Mouse (Mus musculus) kidney, embryonic 14.5 days (tissue): Measurements from ENCODE around the gene Zdhhc22. TPM values are rescaled to one million over a fixed set of nuclear protein-coding genes. Genes with fewer than 3 reads are reported as not detected.

Experiments used
- ATAC-seq: fragments of 200-750 bp; cut with Nextera tagmentation; 2 replicates; pipeline ENCODE4 v1.8.0; 2017; ENCODE audit warnings: moderate number of reproducible peaks, mild to moderate bottlenecking, moderate TSS enrichment, moderate library complexity; ENCODE audit not compliant: low FRiP score, low TSS enrichment
- H3K27ac ChIP-seq: fragments of 300-500 bp; sonication (generic); 2 replicates; pipeline ENCODE4 v1.5.1; 2014; ENCODE audit warnings: low read depth, mild to moderate bottlenecking, low read length, moderate library complexity, mixed read lengths
- H3K27me3 ChIP-seq: fragments of 300-500 bp; sonication (generic); 2 replicates; pipeline ENCODE4 v1.6.1; 2014; ENCODE audit warnings: mild to moderate bottlenecking, low read length; ENCODE audit not compliant: control insufficient read depth, insufficient read depth
- H3K36me3 ChIP-seq: fragments of 300-500 bp; sonication (generic); 2 replicates; pipeline ENCODE4 v1.6.1; 2014; ENCODE audit warnings: low read length, mixed read lengths; ENCODE audit not compliant: control insufficient read depth, insufficient read depth
- H3K4me1 ChIP-seq: fragments of 300-500 bp; sonication (generic); 2 replicates; pipeline ENCODE4 v1.6.1; 2014; ENCODE audit warnings: low read length, mixed read lengths; ENCODE audit not compliant: control insufficient read depth, insufficient read depth
- H3K4me2 ChIP-seq: fragments of 300-500 bp; sonication (generic); replicated peaks from 2 replicates; pipeline ENCODE4 v1.6.1; 2014; ENCODE audit warnings: low read depth, mild to moderate bottlenecking, low read length
- H3K4me3 ChIP-seq: fragments of 300-500 bp; sonication (generic); 2 replicates; pipeline ENCODE4 v1.5.1; 2014; ENCODE audit warnings: mild to moderate bottlenecking, low read length
- H3K9ac ChIP-seq: fragments of 300-500 bp; sonication (generic); 2 replicates; pipeline ENCODE4 v1.6.1; 2014; ENCODE audit warnings: low read depth, mild to moderate bottlenecking, low read length, moderate library complexity
- H3K9me3 ChIP-seq: fragments of 300-500 bp; sonication (generic); 2 replicates; pipeline ENCODE4 v1.6.1; 2016; ENCODE audit warnings: low read length; ENCODE audit not compliant: control insufficient read depth
- WGBS: fragments of 180-500 bp; shearing (Covaris S2); extraction: QIAGEN DNeasy Blood & Tissue Kit; methylation state at CpG from one replicate; pipeline ENCODE4 v1.1.7; 2014; 5-methylcytosine and 5-hydroxymethylcytosine counted together
- polyA plus RNA-seq: library from polyadenylated mRNA; unstranded; fragments of >200 nt; fragmentation: Nextera tagmentation; extraction: Ambion mirVana; gene quantifications from 2 replicates; pipeline ENCODE4 v1.2.1, GENCODE M21; 2014

The Zdhhc22 gene
- not detected in 2 replicates for polyA plus RNA-seq

DNA sequence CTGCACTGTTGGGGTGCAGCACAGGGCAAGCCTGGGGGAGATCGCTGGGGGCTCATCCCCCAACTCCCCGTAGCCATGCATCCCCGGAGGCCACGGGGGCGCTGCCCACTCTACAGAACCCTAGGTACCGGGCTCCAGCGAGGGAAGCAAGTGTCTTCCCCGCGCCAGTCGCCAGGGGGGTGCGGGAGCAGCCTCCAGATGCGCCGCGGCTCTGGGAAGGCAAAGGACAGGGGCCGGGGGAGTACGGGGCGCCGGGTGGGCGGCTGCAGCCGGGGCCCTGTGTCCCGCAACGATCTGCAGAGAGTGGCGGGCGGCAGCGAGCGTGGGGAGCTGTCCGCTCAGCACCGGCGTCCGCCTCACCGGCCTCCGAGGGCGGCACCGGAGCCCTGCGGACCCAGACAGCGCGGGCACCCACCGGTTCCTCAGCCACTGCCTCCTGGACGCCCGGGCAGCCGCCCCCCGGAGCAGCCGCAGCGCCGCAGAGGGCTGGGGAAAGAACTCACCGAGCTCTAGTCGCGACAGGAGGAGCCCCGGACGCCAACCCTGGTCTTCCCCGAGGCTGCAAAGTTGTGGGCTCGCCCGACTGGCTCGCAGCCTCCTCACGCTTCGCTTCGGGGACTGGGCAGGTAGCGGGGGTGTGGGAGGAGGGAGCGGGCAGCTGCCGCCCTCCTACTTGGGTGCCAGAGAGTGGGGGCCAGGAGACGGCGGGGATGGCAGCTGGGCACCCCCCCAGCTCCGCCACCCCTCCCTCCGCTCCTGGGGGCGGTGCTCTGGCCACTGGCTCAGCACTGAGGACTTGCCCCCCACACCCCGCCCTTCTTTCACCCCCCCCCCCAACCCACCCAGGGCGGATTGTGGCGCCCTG is at the start of gene Zdhhc22:
TSS of gene Zdhhc22 (minus strand) at position 541 of the 865 bp plus-strand sequence.
- no peak within 1 kb of the TSS for H3K27ac ChIP-seq
- 0 out of 2 replicates have a peak, but pooled peaks cover 4% of the 10 kb centered on the region for H3K4me1 ChIP-seq
- H3K9me3 ChIP-seq, result no peaks in the 10 kb centered on the region
- no peaks in the 10 kb centered on the region for H3K36me3 ChIP-seq
- H3K4me3 ChIP-seq, result peak within 1 kb of the TSS; percentile 23
- H3K27me3 ChIP-seq, result peaks cover 51% of the 10 kb centered on the region
- under 1% methylated on average over 65 of the region's 68 CpGs for WGBS
- peak; percentile 88 for ATAC-seq
- no peak within 1 kb of the TSS for H3K9ac ChIP-seq
- peak within 1 kb of the TSS; percentile 40 for H3K4me2 ChIP-seq

GRCm38 (mm10) chr12:87036631-87037030 is 46.4 kb upstream of the Zdhhc22 start:
- WGBS, result 92% methylated on average over 7 of the region's 7 CpGs
- Histone ChIP-seq H3K27ac (no peak overlapping the region), H3K27me3 (no peaks in the 10 kb centered on the region), H3K9me3 (no peaks in the 10 kb centered on the region), H3K4me2 (no peak overlapping the region), H3K36me3 (no peaks in the 10 kb centered on the region), H3K4me1 (no peaks in the 10 kb centered on the region), H3K4me3 (no peak overlapping the region), H3K9ac (no peak overlapping the region)
- ATAC-seq, result no peak

GRCm38 (mm10) chr12:87031163-87031763 is 41.0 kb upstream of the Zdhhc22 start:
- peaks cover 12% of the 10 kb centered on the region for H3K27me3 ChIP-seq
- peaks cover 7% of the 10 kb centered on the region; the same call in 1 of the 2 replicates for H3K4me1 ChIP-seq
- 79% methylated on average over 5 of the region's 5 CpGs for WGBS
- H3K27ac ChIP-seq, result no peak overlapping the region
- no peak overlapping the region for H3K4me2 ChIP-seq
- H3K36me3 ChIP-seq, result no peaks in the 10 kb centered on the region
- H3K4me3 ChIP-seq, result no peak overlapping the region
- no peak overlapping the region for H3K9ac ChIP-seq
- ATAC-seq, result no peak
- H3K9me3 ChIP-seq, result no peaks in the 10 kb centered on the region

DNA sequence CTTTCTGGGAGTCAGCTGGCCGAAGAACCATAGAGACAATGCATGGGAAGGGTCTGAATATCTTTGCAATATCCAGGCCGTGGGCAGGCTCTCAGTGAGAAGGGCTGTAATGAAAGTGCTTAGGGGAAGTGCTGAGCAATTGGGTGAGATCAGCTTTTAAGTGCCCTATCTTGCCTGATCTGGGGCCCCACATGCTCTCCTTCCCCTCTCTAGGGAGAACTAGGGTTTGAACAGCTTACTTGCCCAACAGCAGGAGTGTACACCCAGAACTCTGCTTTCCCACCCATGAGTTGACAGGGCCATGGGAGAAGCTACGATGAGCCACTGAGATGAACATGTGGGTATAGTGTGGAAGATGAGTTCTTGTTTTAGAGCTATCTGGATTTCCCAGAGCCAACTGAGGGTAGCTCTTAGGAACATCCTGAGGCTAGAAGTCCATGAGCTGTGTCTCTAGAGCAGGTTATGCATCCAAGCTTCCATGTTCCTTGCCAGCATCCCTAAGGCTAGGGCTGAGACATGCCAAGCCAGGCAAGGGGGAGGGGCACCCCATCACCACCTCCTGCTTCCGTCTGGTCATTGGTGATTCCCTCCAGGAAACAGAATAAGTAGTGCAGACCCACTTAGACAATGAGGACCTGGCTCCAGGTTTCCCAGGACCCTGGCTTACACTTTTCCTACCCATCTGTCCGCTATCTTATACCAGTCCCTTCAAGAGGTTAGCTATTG is 39.2 kb upstream of the Zdhhc22 start:
- Histone ChIP-seq H3K36me3 (no peaks in the 10 kb centered on the region), H3K27ac (no peak overlapping the region), H3K9ac (no peak overlapping the region), H3K27me3 (peaks cover 16% of the 10 kb centered on the region), H3K4me1 (peaks cover 7% of the 10 kb centered on the region; the same call in 1 of the 2 replicates), H3K9me3 (no peaks in the 10 kb centered on the region), H3K4me2 (no peak overlapping the region), H3K4me3 (no peak overlapping the region)
- 72% methylated on average over 5 of the region's 5 CpGs for WGBS
- ATAC-seq, result no peak

GRCm38 (mm10) chr12:87028068-87028467 is 37.8 kb upstream of the Zdhhc22 start:
- no peak for ATAC-seq
- 75% methylated on average over 2 of the region's 2 CpGs for WGBS

DNA sequence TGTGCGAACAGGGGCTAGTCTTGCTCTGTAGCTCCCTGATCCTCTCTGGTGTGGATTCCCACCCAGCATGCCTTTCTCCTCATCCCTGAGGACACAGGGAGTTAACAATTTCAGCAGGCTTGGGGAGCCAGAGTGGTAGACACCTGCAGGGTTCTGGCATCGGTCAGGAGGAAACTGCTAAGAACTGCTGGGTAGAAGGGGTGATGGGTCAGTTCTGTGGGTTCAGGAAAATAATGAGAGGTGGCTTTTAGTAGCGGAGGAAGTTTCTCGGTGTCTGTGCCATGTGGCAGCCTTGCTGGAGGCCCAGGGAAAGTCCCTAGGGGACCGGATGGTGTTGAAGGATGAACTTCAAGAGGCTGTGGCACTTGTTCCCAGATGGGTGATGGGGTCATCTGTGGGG is 37.2 kb upstream of the Zdhhc22 start:
- ATAC-seq, result no peak
- peaks cover 16% of the 10 kb centered on the region for H3K27me3 ChIP-seq
- H3K4me3 ChIP-seq, result no peak overlapping the region
- H3K36me3 ChIP-seq, result no peaks in the 10 kb centered on the region
- H3K4me2 ChIP-seq, result no peak overlapping the region
- H3K4me1 ChIP-seq, result peaks cover 7% of the 10 kb centered on the region; the same call in 1 of the 2 replicates
- H3K27ac ChIP-seq, result no peak overlapping the region
- no peaks in the 10 kb centered on the region for H3K9me3 ChIP-seq
- 72% methylated on average over 5 of the region's 5 CpGs for WGBS
- no peak overlapping the region for H3K9ac ChIP-seq

More at GRCm38 (mm10) chr12:87028068-87028467, 37.8 kb upstream of the Zdhhc22 start:
- Histone ChIP-seq H3K9me3 (no peaks in the 10 kb centered on the region), H3K4me3 (no peak overlapping the region), H3K27me3 (peaks cover 16% of the 10 kb centered on the region), H3K36me3 (no peaks in the 10 kb centered on the region), H3K9ac (no peak overlapping the region), H3K27ac (no peak overlapping the region), H3K4me2 (no peak overlapping the region), H3K4me1 (peaks cover 7% of the 10 kb centered on the region; the same call in 1 of the 2 replicates)

GRCm38 (mm10) chr12:87026871-87027240 is 36.6 kb upstream of the Zdhhc22 start:
- Histone ChIP-seq H3K27me3 (peaks cover 16% of the 10 kb centered on the region), H3K9ac (no peak overlapping the region), H3K27ac (no peak overlapping the region), H3K4me3 (no peak overlapping the region), H3K4me1 (peaks cover 7% of the 10 kb centered on the region; the same call in 1 of the 2 replicates), H3K9me3 (no peaks in the 10 kb centered on the region), H3K36me3 (no peaks in the 10 kb centered on the region), H3K4me2 (peak overlapping the region; percentile 45)
- ATAC-seq, result no peak
- WGBS, result 8% methylated on average over 8 of the region's 8 CpGs

- H3K4me1 ChIP-seq, result peaks cover 7% of the 10 kb centered on the region; the same call in 1 of the 2 replicates
- ATAC-seq, result peak; percentile 55
- peak overlapping the region; percentile 45 for H3K4me2 ChIP-seq
- no peaks in the 10 kb centered on the region for H3K36me3 ChIP-seq
- no peak overlapping the region for H3K27ac ChIP-seq
- no peak overlapping the region for H3K9ac ChIP-seq
- peaks cover 16% of the 10 kb centered on the region for H3K27me3 ChIP-seq
- no peaks in the 10 kb centered on the region for H3K9me3 ChIP-seq
- 2% methylated on average over 30 of the region's 30 CpGs for WGBS
- H3K4me3 ChIP-seq, result peak overlapping the region; percentile 27
Observed at GRCm38 (mm10) chr12:87026109-87026870, 36.1 kb upstream of the Zdhhc22 start.
